Mouse (Mus musculus): Measurements from ENCODE around the gene Naif1.
A peak's percentile ranks its signal among the peaks of the same experiment; 100 is the strongest.

Gene Naif1

DNA sequence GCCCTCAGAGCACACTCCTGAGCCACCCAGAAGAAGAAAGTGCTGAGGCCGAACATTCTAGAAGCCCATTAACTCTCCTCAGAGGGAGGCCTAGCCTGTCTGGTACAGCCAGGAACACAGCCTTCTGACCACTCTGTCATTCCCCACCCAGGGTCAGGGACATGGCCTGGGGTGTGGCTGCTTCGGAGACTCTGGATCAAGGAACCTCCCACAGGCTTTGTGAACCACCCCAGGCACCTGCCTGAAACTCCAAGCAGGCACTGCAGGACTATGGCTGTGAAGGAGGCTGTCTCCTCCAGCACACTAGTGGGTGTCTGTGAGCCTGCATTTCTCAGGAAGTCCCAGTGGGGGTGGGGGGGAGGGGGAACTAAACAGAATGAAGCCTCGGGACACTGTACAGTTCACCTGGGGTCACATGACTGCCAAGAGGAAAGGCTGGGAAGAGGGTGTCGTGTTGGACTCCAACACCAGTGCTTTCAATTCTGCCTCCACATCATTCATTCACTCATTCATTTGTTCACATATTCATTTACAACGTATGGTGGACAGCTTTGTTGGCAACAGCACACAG, 51.6 kb downstream of the Naif1 start:
- DNase-seq (ENCODE audit: low read depth) = no peak

GRCm38 (mm10) chr2:32502843-32503242, 52.6 kb downstream of the Naif1 start:
- peak; percentile 80 for DNase-seq (ENCODE audit: low read depth)

GRCm38 (mm10) chr2:32503588-32503987, 53.3 kb downstream of the Naif1 start:
- DNase-seq (ENCODE audit: low read depth) = peak; percentile 80

GRCm38 (mm10) chr2:32505536-32505935, 55.3 kb downstream of the Naif1 start:
- no peak for DNase-seq (ENCODE audit: low read depth)

Measured in fibroblast of lung, adult 2 months (primary cell).